Mouse (Mus musculus) lung, adult 2 months (tissue): ENCODE results near the gene Ccdc173.

Experiments
- CTCF ChIP-seq: fragments of 200-500 bp; IDR thresholded peaks from 2 replicates; pipeline ENCODE4 v1.5.1; 2011; ENCODE audit warnings: mild to moderate bottlenecking, low read length, control low read depth; ENCODE audit not compliant: insufficient read depth
- POLR2A ChIP-seq: fragments of 200-500 bp; IDR thresholded peaks from 2 replicates; pipeline ENCODE4 v1.6.1; 2011; ENCODE audit warnings: low read depth, mild to moderate bottlenecking, control low read depth, low read length, borderline replicate concordance; ENCODE audit errors: extremely low read depth

GRCm38 (mm10) chr2:69745091-69745490 lies 44.3 kb downstream of the Ccdc173 start:
- TF ChIP-seq POLR2A, result no peak
- TF ChIP-seq CTCF, result no peak
